Mouse (Mus musculus): ENCODE results near the gene 1700125H20Rik.

DNA sequence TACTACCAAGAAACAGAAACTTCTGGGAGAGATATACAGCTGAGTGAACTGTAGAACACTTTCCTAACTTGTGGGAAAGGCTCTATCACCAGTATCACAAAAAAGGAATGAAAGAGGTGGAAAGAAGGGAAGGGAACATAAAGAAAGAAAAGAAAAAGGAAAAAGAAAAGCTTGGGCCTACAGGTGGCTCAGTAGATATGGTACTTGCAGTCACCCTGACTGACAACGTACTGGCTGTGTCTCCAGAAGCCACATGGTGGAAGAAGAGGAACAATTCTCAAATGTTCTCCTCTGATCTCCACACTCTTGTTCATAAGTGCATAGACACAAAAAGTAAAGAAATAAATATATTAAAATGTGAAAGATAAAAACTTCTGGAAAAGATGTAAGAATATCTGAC is 41.3 kb upstream of the 1700125H20Rik start:
- TF ChIP-seq CTCF (IDR thresholded peaks at IDR 0.05; ENCODE audit: low read depth, low read length) (no peak), POLR2A (IDR thresholded peaks at IDR 0.05; ENCODE audit: extremely low read depth, insufficient read depth, low read length) (no peak)
